Mouse (Mus musculus): ENCODE measurements around the gene Rnase2b. TPM values are rescaled to one million over a fixed set of nuclear protein-coding genes. Genes with fewer than 3 reads are reported as not detected.

Rnase2b gene
- polyA plus RNA-seq, 1 experiment = not detected

Other genes starting within 250 kb of the Rnase2b start
- 57.4 and 75.0 TPM in 2 replicates for gene Osgep, start 237.4 kb upstream of the Rnase2b start, polyA plus RNA-seq (2012; rRNA removed)
- 36.0 and 49.2 TPM in 2 replicates for gene Apex1, start 237.3 kb upstream of the Rnase2b start, polyA plus RNA-seq (2012; rRNA removed)
- gene Pip4p1, start 231.4 kb upstream of the Rnase2b start, polyA plus RNA-seq (2012; rRNA removed) = 52.3 and 65.7 TPM in 2 replicates
- 143 and 173 TPM in 2 replicates for gene Pnp, start 231.2 kb upstream of the Rnase2b start, polyA plus RNA-seq (2012; rRNA removed)
- 68.3 and 107 TPM in 2 replicates for gene Gm49342, start 217.7 kb upstream of the Rnase2b start, polyA plus RNA-seq (2012; rRNA removed)
- 104 and 150 TPM in 2 replicates for gene Pnp2, start 206.3 kb upstream of the Rnase2b start, polyA plus RNA-seq (2012; rRNA removed)
- 0.11 and 0.23 TPM in 2 replicates for gene Rnase10, start 154.5 kb upstream of the Rnase2b start, polyA plus RNA-seq (2012; rRNA removed)
- not detected in 2 replicates for gene Rnase9, start 120.4 kb upstream of the Rnase2b start, polyA plus RNA-seq (2012; rRNA removed)
- gene Rnase11, start 112.1 kb upstream of the Rnase2b start, polyA plus RNA-seq (2012; rRNA removed) = not detected in 2 replicates
- 0.86 and 1.0 TPM in 2 replicates for gene Rnase12, start 104.6 kb upstream of the Rnase2b start, polyA plus RNA-seq (2012; rRNA removed)
- 0.10 TPM in 1 of 2 replicates, not detected in the other for gene Olfr750, start 87.8 kb upstream of the Rnase2b start, polyA plus RNA-seq (2012; rRNA removed)
- gene Rnase4, start 71.2 kb upstream of the Rnase2b start, polyA plus RNA-seq (2012; rRNA removed) = 205 and 226 TPM in 2 replicates
- 47.5 and 67.8 TPM in 2 replicates for gene Ang, start 71.1 kb upstream of the Rnase2b start, polyA plus RNA-seq (2012; rRNA removed)
- not detected in 2 replicates for gene Eddm3b, start 47.8 kb upstream of the Rnase2b start, polyA plus RNA-seq (2012; rRNA removed)
- gene Rnase6, start 38.4 kb upstream of the Rnase2b start, polyA plus RNA-seq (2012; rRNA removed) = 19.4 and 23.6 TPM in 2 replicates
- gene Rnase1, start 15.5 kb upstream of the Rnase2b start, polyA plus RNA-seq (2012; rRNA removed) = 17.4 and 38.2 TPM in 2 replicates
- not detected in 2 replicates for gene Ang2, start 36.9 kb downstream of the Rnase2b start, polyA plus RNA-seq (2012; rRNA removed)
- gene Ear14, start 41.1 kb downstream of the Rnase2b start, polyA plus RNA-seq (2012; rRNA removed) = not detected in 2 replicates
- not detected in 2 replicates for gene Rnase2a, start 93.9 kb downstream of the Rnase2b start, polyA plus RNA-seq (2012; rRNA removed)
- gene Gm7247, start 199.5 kb downstream of the Rnase2b start, polyA plus RNA-seq (2012; rRNA removed) = not detected in 2 replicates
- not detected in 2 replicates for gene Vmn2r88, start 248.6 kb downstream of the Rnase2b start, polyA plus RNA-seq (2012; rRNA removed)